Comparison of ENCODE assay signal across 24 mouse cellular contexts in genomic region chr6:8531104-8531894, GRCm38 (mm10). TPM values are rescaled to one million over a fixed set of nuclear protein-coding genes. Genes with fewer than 3 reads are reported as not detected.
A peak's percentile ranks its signal among the peaks of the same experiment; 100 is the strongest.
DNase-seq lines count a peak whose midpoint lies in the region; ATAC-seq and TF ChIP-seq lines count a peak whose summit lies in the region.
"Had no signal": no experiment of that assay in that cellular context is flagged by ENCODE, and none has a peak within 500 bp of the region (broad histone marks: within the 10 kb centered on the region; RNA-seq: fewer than 3 reads in every experiment).

No protein-coding gene starts in this region.

- H3K4me2 ChIP-seq in heart, postnatal 0 days (ENCODE audit: low read depth, low read length): no peak overlapping the region
- peak overlapping the region; percentile 53 for H3K4me2 ChIP-seq in liver, embryonic 16.5 days (ENCODE audit: low read depth, low read length)
- H3K4me2 ChIP-seq: embryonic facial prominence, embryonic 15.5 days; forebrain, embryonic 15.5 days; hindbrain, embryonic 15.5 days; midbrain, embryonic 12.5 days had no signal

- intact Hi-C loops in gastrocnemius, adult 2 months (cut with DNase I): no loop called here

- no peak for ATAC-seq in heart, postnatal 0 days (ENCODE audit: insufficient read depth, low read depth)
- peak; percentile 96 for ATAC-seq in granulocyte monocyte progenitor cell, adult 5-6 weeks (replicated peaks; ENCODE audit: poor library complexity, severe bottlenecking)
- peak; percentile 97 for ATAC-seq in liver, embryonic 16.5 days (ENCODE audit: low read depth)
- peak; percentile 46; the same call in 1 of the 2 replicates for ATAC-seq in neutrophil, adult 5-6 weeks (ENCODE audit: extremely low read depth, insufficient number of reproducible peaks, low FRiP score, poor library complexity, severe bottlenecking)
- ATAC-seq: forebrain, embryonic 15.5 days had no signal

- no peaks in the 10 kb centered on the region for H3K9me3 ChIP-seq in heart, postnatal 0 days (replicated peaks; ENCODE audit: control insufficient read depth, low read length)
- H3K9me3 ChIP-seq in liver, embryonic 16.5 days (replicated peaks; ENCODE audit: control insufficient read depth, low read length): no peaks in the 10 kb centered on the region
- no peaks in the 10 kb centered on the region for H3K9me3 ChIP-seq in hindbrain, embryonic 10.5 days
- H3K9me3 ChIP-seq: embryonic facial prominence, embryonic 15.5 days; forebrain, embryonic 15.5 days; hindbrain, embryonic 15.5 days; midbrain, embryonic 12.5 days had no signal

- no peak overlapping the region for H3K4me3 ChIP-seq in heart, postnatal 0 days (ENCODE audit: low read depth, low read length)
- peak overlapping the region; percentile 20; the same call in 1 of the 2 replicates for H3K4me3 ChIP-seq in liver, embryonic 16.5 days (ENCODE audit: low read depth, low read length)
- H3K4me3 ChIP-seq in gastrocnemius, adult 2 months: no peak overlapping the region
- H3K4me3 ChIP-seq in hindbrain, embryonic 10.5 days: no peak overlapping the region
- H3K4me3 ChIP-seq: embryonic facial prominence, embryonic 15.5 days; forebrain, embryonic 15.5 days; heart, adult 2 months; hindbrain, embryonic 15.5 days; midbrain, embryonic 12.5 days had no signal

- no peak for DNase-seq in heart, postnatal 0 days (ENCODE audit: low spot score)
- DNase-seq in heart, adult 9 months (ENCODE audit: low spot score in 2 of 2): no peak
- DNase-seq in gastrocnemius, adult 2 months: no peak
- no peak for DNase-seq in hindbrain, embryonic 10.5 days (ENCODE audit: low spot score)
- DNase-seq in left cerebral cortex, adult 9 months (ENCODE audit: low spot score in 2 of 2): no peak
- DNase-seq: adrenal gland, postnatal 25 days; cerebellum, adult 2 months; embryo, embryonic 11 days; heart, adult 2 months; heart, postnatal 14 days; kidney, adult 11 months; kidney, postnatal 14 days; left cerebral cortex, postnatal 4 days; lung, adult 18-20 months; retina, postnatal 1 day; right cerebral cortex, postnatal 4 days; thymus, postnatal 4 days had no signal

- H3K27me3 ChIP-seq in heart, postnatal 0 days (ENCODE audit: control insufficient read depth, insufficient read depth, low read length): no peaks in the 10 kb centered on the region
- H3K27me3 ChIP-seq in liver, embryonic 16.5 days (ENCODE audit: control insufficient read depth, insufficient read depth, low read depth, low read length): no peaks in the 10 kb centered on the region
- H3K27me3 ChIP-seq in hindbrain, embryonic 10.5 days (ENCODE audit: insufficient read depth, poor library complexity, severe bottlenecking): no peaks in the 10 kb centered on the region
- H3K27me3 ChIP-seq: embryonic facial prominence, embryonic 15.5 days; forebrain, embryonic 15.5 days; hindbrain, embryonic 15.5 days; midbrain, embryonic 12.5 days had no signal

- H3K36me3 ChIP-seq in heart, postnatal 0 days (replicated peaks; ENCODE audit: control insufficient read depth, insufficient read depth, low read length): no peaks in the 10 kb centered on the region
- H3K36me3 ChIP-seq in liver, embryonic 16.5 days (ENCODE audit: control insufficient read depth, insufficient read depth): no peaks in the 10 kb centered on the region
- H3K36me3 ChIP-seq in hindbrain, embryonic 10.5 days: no peaks in the 10 kb centered on the region
- H3K36me3 ChIP-seq: embryonic facial prominence, embryonic 15.5 days; forebrain, embryonic 15.5 days; hindbrain, embryonic 15.5 days; midbrain, embryonic 12.5 days had no signal

- TF ChIP-seq CTCF in heart, postnatal 0 days (IDR thresholded peaks at IDR 0.05; ENCODE audit: low read depth): 0 out of 2 replicates have a peak, but pooled peaks have one; percentile 2
- TF ChIP-seq CTCF in gastrocnemius, adult 2 months (IDR thresholded peaks at IDR 0.05): no peak

- H3K4me1 ChIP-seq in heart, postnatal 0 days (ENCODE audit: control insufficient read depth, insufficient read depth): no peaks in the 10 kb centered on the region; the same call in 1 of the 2 replicates
- H3K4me1 ChIP-seq in liver, embryonic 16.5 days (ENCODE audit: control insufficient read depth, low read depth, low read length): peaks cover 11% of the 10 kb centered on the region
- H3K4me1 ChIP-seq in hindbrain, embryonic 10.5 days (replicated peaks): no peaks in the 10 kb centered on the region
- H3K4me1 ChIP-seq: embryonic facial prominence, embryonic 15.5 days; forebrain, embryonic 15.5 days; hindbrain, embryonic 15.5 days; midbrain, embryonic 12.5 days had no signal

- no peak for TF ChIP-seq EP300 in heart, postnatal 0 days (IDR thresholded peaks at IDR 0.05; ENCODE audit: low read depth)

- WGBS in heart, postnatal 0 days: 38% methylated on average over 4 of the region's 4 CpGs
- 25% methylated on average over 4 of the region's 4 CpGs for WGBS in liver, embryonic 16.5 days (ENCODE audit: insufficient replicate concordance)
- WGBS in hindbrain, embryonic 10.5 days: 89% methylated on average over 4 of the region's 4 CpGs

- H3K27ac ChIP-seq in heart, postnatal 0 days (ENCODE audit: low read depth): no peak overlapping the region
- H3K27ac ChIP-seq in liver, embryonic 16.5 days (ENCODE audit: low read length): peak overlapping the region; percentile 82
- no peak overlapping the region for H3K27ac ChIP-seq in gastrocnemius, adult 2 months
- H3K27ac ChIP-seq in hindbrain, embryonic 10.5 days: no peak overlapping the region
- H3K27ac ChIP-seq: embryonic facial prominence, embryonic 15.5 days; forebrain, embryonic 15.5 days; heart, adult 2 months; hindbrain, embryonic 15.5 days; midbrain, embryonic 12.5 days had no signal

- no peak overlapping the region for H3K9ac ChIP-seq in heart, postnatal 0 days (replicated peaks; ENCODE audit: low read depth, low read length)
- H3K9ac ChIP-seq in liver, embryonic 16.5 days (ENCODE audit: low read depth, low read length): no peak overlapping the region
- H3K9ac ChIP-seq: embryonic facial prominence, embryonic 15.5 days; forebrain, embryonic 15.5 days; hindbrain, embryonic 15.5 days; midbrain, embryonic 12.5 days had no signal

RNA-seq across cellular contexts. Expression of gene Glcci1, which starts 21.9 kb away (rescaled TPM):
- 14.3 and 23.4 TPM in 2 replicates for total RNA-seq in heart, postnatal 0 days (2014; rRNA removed; ENCODE audit: low replicate concordance)
- polyA plus RNA-seq in heart, postnatal 0 days (2015; fragmentation: Nextera tagmentation; extraction: Ambion mirVana): 2.7 and 3.2 TPM in 2 replicates
- total RNA-seq in granulocyte monocyte progenitor cell, adult 5-6 weeks (2014; fragmentation: Nextera tagmentation): 3.7 and 5.7 TPM in 2 replicates
- total RNA-seq in granulocyte monocyte progenitor cell, adult 5-6 weeks (2017): 2.6 and 3.1 TPM in 2 replicates
- polyA plus RNA-seq in liver, embryonic 16.5 days (2015; fragmentation: Nextera tagmentation; extraction: Ambion mirVana): 1.0 and 1.2 TPM in 2 replicates
- 37.4 and 41.9 TPM in 2 replicates for total RNA-seq in neutrophil, adult 5-6 weeks (2017)
- total RNA-seq in gastrocnemius, adult 2 months (2021): 1 to 10 TPM; 4.2 to 4.3 TPM
- 9.3 and 9.5 TPM in 2 replicates for polyA plus RNA-seq in hindbrain, embryonic 10.5 days (2016; fragmentation: Nextera tagmentation; extraction: Ambion mirVana)
